Mouse (Mus musculus): ENCODE results near the gene Tubgcp6.

Gene Tubgcp6

DNA sequence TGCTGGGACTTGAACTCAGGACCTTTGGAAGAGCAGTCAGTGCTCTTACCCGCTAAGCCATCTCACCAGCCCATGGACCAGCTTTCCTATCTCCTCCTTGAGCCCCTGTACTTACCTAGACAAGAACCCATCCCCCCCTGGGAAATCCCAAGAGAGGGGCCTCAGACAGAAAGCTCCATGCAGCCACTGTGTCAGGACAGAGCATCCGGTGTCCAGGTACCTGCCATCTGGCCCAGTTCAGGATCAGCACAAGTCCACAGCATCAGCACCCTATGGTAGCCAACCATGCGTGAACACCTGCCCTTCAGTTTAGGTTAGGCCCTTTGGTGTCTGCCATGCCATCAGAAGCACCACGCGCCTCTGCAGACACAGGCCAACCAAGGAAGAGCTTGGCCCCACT lies 58.0 kb downstream of the Tubgcp6 start:
- DNase-seq (ENCODE audit: inconsistent ontology term): no peak

DNA sequence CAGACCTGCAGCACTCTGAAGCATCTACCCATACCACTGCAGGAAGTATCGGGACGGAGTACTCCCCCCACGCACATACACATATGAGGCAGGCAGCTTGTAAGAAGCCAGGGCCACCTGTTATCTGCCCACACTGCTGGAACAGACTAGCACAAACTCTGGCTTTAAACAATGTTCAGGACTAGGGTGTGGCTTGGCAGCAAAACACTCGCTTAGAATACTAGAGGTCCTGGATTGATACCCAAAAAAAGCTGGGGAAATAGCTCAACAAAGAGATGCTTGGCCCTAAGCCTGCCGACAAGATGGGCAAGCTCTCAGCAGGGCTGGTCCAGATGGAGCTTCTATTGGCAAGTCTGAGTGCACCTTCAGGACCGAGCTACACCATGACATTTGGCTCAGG lies 59.4 kb downstream of the Tubgcp6 start:
- DNase-seq (ENCODE audit: inconsistent ontology term): no peak

DNA sequence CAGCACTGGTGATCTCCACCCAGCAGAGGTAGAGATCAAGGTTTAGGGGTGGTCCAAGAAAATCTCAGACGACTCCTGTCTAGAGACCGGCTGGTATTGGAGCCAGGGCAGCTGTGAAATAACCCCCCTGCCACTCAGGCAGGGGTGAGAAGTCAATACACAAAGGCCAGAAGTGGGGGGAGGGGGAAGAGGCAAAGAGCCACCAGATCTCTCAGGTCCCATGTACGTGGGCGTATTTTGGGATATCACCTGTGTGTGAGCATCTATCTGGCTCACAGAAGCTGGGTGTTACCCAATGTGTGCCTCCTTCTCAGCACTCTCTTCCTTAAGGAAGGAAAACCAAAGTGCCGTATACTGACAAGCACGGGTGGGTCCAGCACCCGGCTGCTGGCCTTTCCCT lies 59.9 kb downstream of the Tubgcp6 start:
- no peak for DNase-seq (ENCODE audit: inconsistent ontology term)

DNA sequence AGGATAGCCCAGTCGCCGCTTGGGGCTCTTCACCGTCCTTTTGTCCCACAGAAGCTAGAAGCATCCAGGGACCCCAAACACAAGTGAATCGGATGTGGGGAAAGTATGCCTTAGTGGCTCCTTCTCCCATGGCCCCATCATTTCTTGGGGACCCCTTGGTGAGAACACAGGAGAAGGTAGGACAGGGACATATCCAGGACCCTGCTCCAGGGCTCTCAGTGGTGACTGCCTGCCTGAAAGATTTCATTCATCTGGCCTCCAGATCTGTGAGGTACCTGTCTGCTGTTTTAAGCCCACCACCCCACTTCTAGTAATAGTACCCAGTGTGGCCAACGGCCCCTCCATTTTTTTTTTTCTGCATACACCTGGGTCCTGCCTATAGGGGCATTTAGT lies 60.4 kb downstream of the Tubgcp6 start:
- no peak for DNase-seq (ENCODE audit: inconsistent ontology term)

DNA sequence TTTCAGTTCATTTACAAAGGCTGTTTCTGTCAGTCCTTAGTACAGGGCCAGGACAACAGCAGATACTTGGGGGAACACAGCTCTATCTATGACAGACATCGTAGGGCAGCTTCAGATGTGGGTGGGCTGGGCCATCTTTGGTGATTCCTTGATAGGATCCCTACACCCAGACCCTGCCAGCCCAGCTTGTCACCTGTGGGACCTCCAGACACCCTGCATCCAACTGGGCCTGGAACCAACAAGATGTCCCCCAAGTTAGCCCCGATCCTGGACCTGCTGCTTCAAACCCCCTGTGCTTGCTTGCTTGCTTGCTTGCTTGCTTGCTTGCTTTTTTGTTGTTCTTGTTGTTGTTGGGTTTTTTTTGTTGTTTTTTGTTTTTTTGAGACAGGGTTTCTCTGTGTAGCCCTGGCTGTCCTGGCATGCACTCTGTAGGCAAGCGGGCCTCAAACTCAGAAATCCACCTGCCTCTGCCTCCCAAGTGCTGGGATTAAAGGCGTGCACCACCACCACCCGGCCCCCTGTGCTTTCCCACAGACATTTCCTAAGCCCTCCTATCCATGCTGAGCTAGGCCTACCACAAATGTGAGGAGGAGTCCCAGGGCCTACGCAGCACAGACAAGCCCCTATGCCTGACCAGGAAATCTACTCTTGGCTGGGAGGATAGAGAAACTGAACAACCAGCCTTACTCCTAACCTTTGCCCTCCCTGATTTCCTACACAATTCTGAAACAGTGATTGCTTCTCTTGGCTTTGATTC lies 61.0 kb downstream of the Tubgcp6 start:
- no peak for DNase-seq (ENCODE audit: inconsistent ontology term)

DNA sequence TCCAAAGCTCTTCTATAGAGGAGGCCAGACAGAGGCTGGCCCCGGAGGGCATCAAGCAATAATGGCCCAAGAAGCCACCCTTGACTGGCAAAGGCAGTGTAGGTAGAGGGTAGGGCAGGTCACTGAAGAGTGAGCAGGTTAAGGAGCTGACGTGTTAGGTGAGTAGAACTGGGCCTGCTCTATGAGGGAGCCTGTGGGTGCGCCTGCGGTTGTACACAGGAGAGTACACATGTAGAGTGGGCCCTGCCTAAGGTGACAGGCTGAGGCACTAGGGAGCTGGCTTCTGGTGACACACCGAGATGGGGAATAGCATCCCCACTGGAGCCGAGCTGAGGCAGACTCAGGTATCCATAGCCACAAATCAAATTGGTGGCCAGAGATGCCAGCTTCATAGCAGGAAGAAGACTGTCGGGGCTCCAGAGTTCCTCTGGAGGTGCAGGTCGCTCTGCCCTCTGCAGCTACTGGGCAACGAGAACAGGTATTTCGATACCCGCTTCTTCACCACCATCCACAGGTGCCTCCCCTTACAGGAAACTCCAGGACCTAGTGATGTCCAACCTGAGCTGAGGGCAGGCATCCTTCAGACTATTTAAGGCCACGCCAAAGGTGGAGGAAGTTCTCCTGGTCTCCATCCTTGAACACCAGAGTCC lies 62.0 kb downstream of the Tubgcp6 start:
- DNase-seq (ENCODE audit: inconsistent ontology term): no peak

DNA sequence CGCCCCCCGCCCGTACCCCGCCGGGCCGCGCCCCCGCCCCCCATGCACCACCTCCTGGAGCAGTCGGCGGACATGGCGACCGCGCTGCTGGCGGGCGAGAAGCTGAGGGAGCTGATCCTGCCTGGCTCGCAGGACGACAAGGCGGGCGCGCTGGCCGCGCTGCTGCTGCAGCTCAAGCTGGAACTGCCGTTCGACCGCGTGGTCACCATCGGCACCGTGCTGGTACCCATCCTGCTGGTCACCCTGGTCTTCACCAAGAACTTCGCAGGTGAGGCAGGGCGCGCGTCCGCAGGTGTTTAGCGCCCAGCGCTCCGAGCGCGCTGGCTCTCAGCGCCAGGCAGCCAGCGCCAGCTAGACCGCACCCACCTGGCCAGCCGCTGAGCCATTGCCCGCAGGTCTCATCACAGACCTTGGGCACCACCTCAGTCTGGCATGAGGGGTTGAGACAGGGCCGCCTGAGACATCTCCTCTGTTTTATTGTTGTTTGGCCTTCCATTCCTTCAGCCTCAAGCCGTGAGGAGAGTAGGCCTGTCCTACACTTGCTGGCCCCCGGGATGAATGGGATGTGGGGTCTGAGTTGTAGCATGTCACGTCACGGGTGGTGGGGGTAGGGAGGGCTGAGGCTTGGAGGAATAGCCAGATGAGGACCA lies 62.8 kb downstream of the Tubgcp6 start:
- peak; percentile 17 for DNase-seq (ENCODE audit: inconsistent ontology term)

DNA sequence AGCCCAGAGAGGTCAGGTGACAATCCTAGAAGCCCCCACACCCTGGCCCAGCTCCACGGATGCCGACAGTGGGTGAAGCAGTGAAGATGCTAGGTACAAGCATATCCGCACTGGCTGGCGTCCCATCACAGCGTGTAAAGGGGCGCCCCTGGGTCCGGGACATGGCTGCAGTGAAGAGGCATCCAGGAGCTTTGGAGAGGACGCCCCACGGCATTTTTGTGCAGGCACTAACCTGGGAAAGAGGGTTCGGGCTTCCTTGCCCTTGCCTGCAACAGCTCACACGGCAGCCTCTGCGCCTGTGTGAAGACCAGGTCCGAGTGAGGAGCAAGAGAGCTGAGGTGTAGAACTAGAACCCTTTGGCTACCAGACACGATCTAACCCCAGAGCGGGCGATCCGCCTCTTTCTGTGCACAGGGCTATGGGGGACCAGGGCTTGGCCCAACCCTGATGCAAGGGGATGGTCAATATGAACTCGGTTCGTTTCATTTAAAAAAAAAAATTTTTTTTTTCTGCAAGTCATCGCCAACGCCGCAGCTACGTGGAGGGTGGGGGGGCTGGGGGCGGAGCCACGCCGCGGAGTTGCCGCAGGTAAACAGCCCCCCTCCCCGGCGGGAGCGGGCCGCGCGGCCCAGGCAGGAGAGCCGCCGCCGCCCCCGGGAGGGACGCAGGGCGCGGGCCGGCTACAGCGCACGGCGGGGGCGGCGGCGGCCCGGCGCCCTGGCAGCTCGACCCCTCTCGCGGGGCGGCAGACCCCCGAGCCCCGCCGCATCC lies 63.6 kb downstream of the Tubgcp6 start, which contains the start of gene Panx2:
TSS of gene Panx2 (plus strand) at position 574 of the 771 bp plus-strand sequence.
- peak; percentile 19 for DNase-seq (ENCODE audit: inconsistent ontology term)

DNA sequence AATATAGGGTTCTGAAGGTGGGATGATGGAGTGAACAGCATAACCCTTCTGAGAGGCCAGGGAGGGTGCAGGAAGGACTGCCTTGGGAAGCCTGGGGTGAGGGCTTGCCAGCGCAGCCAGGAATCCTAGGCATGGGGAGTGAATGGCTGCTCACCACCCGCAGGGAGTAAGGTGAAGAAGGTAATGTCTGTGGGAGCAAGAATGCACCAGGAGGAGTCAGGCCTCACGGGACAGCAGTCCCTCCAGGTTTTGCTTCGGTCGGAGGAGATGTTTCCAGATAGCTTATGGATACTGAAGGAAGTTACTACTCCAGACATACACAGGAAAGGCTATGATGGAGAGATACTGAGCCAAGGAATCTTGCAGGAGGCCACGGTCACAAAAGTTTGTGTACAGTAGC lies 64.2 kb downstream of the Tubgcp6 start:
- DNase-seq (ENCODE audit: inconsistent ontology term): no peak

DNA sequence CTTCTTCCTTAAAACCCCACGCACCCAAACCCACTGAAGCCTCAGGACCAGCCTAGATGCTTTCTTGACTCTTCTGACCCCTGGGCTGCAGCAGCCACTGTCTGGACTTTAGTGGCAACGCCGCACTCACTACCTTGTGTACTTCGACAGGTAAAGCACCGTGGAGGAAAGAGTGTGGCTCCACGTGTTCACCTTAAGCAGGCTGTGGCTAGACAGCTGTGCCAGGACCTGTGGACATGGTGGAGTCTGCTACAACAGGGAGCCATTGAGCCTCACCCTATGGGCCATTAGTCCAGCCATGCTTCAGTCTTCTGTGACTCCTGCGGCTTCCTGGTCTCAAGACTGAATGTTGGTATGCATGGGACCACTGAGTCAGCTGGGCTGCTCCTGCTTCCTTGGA lies 68.2 kb downstream of the Tubgcp6 start:
- no peak for DNase-seq (ENCODE audit: inconsistent ontology term)
